Mouse (Mus musculus): ENCODE results near the gene Dcaf8. TPM values are rescaled to one million over a fixed set of nuclear protein-coding genes. Genes with fewer than 3 reads are reported as not detected.
A peak's percentile ranks its signal among the peaks of the same experiment; 100 is the strongest.

Dcaf8 gene
- total RNA-seq, 2 experiments from 2014 or later, result 97.8 to 104 TPM

- DNase-seq (ENCODE audit: low spot score in 2 of 2), result no peak
Measured at GRCm38 (mm10) chr1:172188891-172189290, 41.0 kb downstream of the Dcaf8 start.

GRCm38 (mm10) chr1:172191578-172191977 lies 43.7 kb downstream of the Dcaf8 start:
- DNase-seq (ENCODE audit: low spot score in 2 of 2), result no peak

DNA sequence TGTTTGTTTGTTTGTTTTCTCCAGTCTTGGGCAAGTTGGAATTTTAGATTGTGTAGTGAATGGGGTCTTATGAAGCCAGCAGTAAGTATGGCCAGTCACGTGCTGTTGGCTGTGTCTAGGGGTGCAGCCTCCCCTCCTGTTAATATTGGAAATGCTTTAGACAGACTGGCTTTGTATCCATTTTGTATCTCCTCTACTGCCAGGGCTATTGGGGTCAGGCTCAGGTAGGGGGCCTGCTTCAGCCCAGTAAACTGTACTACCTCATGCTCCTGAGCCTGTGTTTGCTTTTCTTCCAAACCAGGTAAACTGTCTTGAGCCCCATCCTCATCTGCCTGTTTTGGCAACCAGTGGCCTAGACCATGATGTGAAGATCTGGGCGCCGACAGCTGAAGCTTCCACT lies 44.3 kb downstream of the Dcaf8 start:
- no peak for DNase-seq (ENCODE audit: low spot score in 2 of 2)

- DNase-seq (ENCODE audit: low spot score in 2 of 2), result no peak
Measured at GRCm38 (mm10) chr1:172194435-172194834, 46.6 kb downstream of the Dcaf8 start.

DNA sequence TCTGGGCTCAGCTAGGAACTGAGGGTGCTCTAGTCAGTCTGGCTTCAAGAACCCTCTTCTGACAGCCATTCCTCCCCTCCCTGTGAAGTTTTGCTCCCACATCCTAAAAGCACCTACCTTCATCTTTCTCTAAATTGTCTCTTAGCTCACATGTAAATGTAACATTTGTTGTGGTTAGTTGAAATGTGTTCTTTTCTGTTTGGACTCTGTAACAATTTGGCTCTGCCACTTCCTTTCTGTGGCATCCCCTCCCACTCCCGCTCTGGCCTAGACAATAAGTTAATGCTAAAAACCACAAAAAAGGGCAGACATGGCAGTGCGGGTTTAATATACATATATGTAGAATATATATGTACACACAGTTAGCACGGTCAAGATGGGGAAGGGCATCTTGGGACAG lies 49.3 kb downstream of the Dcaf8 start:
- no peak for DNase-seq (ENCODE audit: low spot score in 2 of 2)

DNA sequence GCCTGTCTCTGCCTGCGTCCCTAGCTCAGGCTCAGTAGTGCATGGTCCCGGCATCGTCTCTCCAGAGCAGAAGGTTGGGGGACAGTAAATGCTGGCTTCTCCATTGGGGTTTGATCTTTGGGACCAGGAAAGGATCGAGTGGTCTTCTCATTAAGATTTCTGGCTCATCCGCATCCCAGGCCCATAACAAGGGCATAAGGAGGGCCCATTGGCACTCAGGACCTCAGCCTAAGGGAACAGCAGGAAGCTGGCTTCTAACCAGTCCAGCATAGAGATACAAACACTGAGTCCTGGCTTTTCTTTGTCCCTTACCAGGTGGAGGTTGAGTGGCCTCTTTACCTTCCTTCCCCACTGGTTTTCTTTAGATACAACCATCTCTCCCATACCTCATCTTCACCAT lies 50.0 kb downstream of the Dcaf8 start:
- DNase-seq (ENCODE audit: low spot score in 2 of 2), result no peak

- DNase-seq (ENCODE audit: low spot score in 2 of 2), result no peak
Measured at GRCm38 (mm10) chr1:172198316-172198715, 50.4 kb downstream of the Dcaf8 start.

GRCm38 (mm10) chr1:172198996-172199395 lies 51.1 kb downstream of the Dcaf8 start:
- no peak for DNase-seq (ENCODE audit: low spot score in 2 of 2)

- DNase-seq (ENCODE audit: low spot score in 2 of 2), result no peak
Measured at GRCm38 (mm10) chr1:172200161-172200560, 52.3 kb downstream of the Dcaf8 start.

DNA sequence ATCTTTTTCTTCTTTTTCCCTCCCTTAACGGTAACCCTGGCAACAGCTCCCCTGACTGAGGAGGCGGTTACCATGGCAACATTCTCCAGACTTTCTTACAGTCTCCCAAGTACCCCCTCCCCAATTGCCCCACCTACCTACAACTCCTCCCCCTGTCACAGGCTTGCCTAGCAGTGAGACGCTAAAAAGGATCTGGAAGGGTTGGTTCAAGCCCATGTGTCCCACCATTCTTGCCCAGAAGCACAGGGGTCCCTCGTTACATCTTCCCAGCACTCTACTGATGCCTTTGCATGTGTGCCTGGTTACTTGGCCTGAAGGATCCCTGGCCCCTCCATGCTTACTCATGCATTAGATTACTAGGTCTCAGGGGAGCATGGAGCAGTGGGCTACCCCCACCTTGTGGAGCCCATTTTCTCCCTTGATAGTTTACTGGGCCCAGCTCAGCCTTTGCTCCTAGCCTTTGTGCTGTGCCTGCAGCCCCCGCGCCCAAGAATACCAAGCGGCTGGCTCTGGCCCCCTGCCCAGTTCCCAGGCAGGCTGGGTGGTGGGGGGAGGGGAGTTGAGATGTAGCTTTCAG lies 53.1 kb downstream of the Dcaf8 start:
- peak; percentile 79 to 85 for DNase-seq (ENCODE audit: low spot score in 2 of 2)

GRCm38 (mm10) chr1:172201967-172202880 lies 54.3 kb downstream of the Dcaf8 start:
- DNase-seq (ENCODE audit: low spot score in 2 of 2), result no peak

- DNase-seq (ENCODE audit: low spot score in 2 of 2), result no peak
Measured at GRCm38 (mm10) chr1:172202894-172203522, 55.1 kb downstream of the Dcaf8 start.

- no peak for DNase-seq (ENCODE audit: low spot score in 2 of 2)
Measured at GRCm38 (mm10) chr1:172203566-172203965, 55.7 kb downstream of the Dcaf8 start.

GRCm38 (mm10) chr1:172204033-172204813 lies 56.3 kb downstream of the Dcaf8 start:
- DNase-seq (ENCODE audit: low spot score in 2 of 2), result no peak

DNA sequence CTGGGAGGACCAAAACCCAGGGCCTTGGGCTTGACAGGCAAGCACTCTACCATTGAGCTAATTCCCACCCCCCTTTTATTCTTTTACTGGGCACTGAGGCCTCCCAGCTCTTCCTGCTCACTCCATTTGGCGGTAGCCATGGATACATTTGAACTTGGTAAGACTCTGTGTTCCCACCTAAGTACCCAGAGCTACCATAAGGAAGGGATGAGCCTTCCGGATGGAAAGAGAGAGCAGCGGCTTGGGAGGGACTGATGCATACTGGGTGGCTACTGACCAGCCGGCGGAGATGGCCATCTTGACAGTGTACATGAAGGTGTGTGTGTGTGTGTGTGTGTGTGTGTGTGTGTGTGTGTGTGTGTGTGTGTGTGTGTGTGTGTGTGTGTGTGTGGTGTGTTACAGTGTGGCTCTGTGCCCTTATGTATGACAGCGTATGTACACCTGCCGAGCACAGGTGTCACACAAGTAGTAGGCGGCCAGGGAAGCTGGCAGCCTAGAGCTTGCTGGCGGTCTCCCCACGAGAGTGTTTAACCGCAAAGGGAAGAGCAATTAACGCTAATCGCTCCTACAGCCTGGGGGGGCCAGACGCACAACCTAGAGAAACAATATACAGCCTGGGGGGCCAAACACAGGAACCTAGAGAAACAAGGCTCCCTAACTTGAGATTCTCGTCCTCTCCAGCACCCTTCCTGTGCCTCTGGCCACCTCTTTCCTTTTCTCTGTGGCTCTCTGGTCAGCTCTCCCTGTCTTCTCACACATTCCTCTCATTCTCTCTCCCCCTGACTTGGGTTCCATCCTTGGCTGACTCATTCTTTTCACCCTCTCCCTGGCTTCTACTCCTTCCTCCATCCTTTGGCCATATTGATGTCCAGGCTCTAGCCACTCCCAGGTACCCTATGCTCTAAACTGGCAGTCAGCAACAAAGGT lies 57.2 kb downstream of the Dcaf8 start:
- DNase-seq (ENCODE audit: low spot score in 2 of 2), result no peak

- DNase-seq (ENCODE audit: low spot score in 2 of 2), result no peak
Measured at GRCm38 (mm10) chr1:172205741-172206087, 57.8 kb downstream of the Dcaf8 start.

GRCm38 (mm10) chr1:172206141-172206917 lies 58.4 kb downstream of the Dcaf8 start, which contains the start of gene Pea15a:
Gene Pea15a, minus strand, starts transcription at chr1:172206804.
- peak; percentile 76 to 86 for DNase-seq (ENCODE audit: low spot score in 2 of 2)

DNA sequence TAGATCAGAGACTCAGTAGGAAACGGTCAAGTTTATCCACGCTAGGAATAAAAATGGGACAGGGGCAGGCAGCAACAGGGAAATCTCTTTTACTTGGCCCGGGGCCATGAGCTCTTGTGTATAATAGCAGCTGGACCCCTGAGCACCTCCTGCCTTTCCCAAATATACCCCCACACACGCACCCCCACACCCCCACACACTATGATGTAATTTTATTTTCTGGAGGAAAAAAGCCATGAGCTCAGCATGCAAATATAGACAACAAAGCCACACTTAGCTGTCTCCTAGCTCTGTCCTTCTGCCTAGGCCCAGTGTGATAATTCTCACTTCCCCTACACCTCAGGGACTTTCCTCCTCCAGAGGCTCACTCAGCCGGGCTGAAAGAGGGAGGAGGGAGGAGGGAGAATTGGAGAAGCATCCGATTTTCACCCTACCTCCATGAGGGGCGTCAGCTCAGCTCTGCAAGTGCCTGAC lies 59.3 kb downstream of the Dcaf8 start:
- DNase-seq (ENCODE audit: low spot score in 2 of 2), result peak in 1 of 2 experiments; percentile 60

DNA sequence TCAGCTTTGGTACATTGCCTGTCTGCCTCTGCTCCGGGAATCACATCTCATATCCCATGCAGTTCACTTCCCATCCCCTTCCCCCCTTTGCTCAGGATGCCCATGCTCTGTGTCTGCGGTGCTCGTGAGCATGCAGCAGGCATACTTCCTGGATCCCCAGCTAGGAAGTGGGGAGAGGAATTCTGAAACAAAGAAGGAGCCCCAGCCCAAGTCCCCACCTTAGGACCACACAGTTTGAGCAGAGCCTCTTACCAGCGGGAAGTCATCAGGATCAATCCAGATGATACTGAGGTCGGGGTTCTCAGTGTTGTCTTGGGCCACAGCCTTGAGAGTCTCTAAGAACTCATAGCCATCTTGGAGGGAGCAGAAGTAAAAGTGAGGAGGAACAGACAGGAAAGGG lies 64.9 kb downstream of the Dcaf8 start:
- no peak for DNase-seq (ENCODE audit: low spot score in 2 of 2)
